Mouse (Mus musculus) cerebellum, adult 2 months (tissue): Measurements from ENCODE around the gene Gabrg3.

Experiments
- CTCF ChIP-seq: fragments of 200-500 bp; IDR thresholded peaks from 2 replicates; pipeline ENCODE4 v1.5.1; 2011; ENCODE audit warnings: low read depth, mild to moderate bottlenecking, control low read depth, low read length, moderate library complexity, borderline replicate concordance; ENCODE audit not compliant: insufficient read depth
- POLR2A ChIP-seq: fragments of 200-500 bp; IDR thresholded peaks from 2 replicates; pipeline ENCODE4 v1.6.1; 2011; ENCODE audit warnings: low read length, control low read depth, borderline replicate concordance; ENCODE audit not compliant: insufficient read depth

DNA sequence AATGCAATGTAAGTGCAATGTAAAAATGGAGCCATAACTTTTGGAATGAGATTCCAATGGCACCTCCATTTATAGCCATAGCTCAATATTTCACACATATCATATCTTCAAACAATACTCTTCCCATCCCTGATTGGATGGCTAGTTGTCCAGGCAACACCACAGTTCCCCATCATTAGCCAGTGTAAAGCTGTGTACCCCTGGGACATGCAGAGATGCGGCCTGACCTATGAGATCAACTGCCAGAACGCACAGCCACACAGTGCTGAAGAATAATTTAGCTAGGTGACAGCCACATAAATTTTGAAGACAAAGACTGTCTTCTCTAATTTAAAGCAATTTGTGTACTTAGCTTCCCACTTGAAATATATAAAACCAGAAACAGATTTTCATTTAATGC lies 472.1 kb downstream of the Gabrg3 start:
- TF ChIP-seq CTCF (no peak), POLR2A (no peak)
